Mouse (Mus musculus) macrophage (primary cell): ENCODE measurements around the gene Pcsk6. TPM values are rescaled to one million over a fixed set of nuclear protein-coding genes. Genes with fewer than 3 reads are reported as not detected.

ENCODE experiments used
- H3K27ac ChIP-seq: fragments of 350-480 bp; formaldehyde crosslinking; 2 replicates; pipeline ENCODE4 v1.9.0; 2021
- H3K36me3 ChIP-seq: fragments of 350-480 bp; formaldehyde crosslinking; 2 replicates; pipeline ENCODE4 v1.9.0; 2021; ENCODE audit errors: inconsistent target
- H3K4me3 ChIP-seq: fragments of 350-480 bp; formaldehyde crosslinking; 2 replicates; pipeline ENCODE4 v1.9.0; 2021; ENCODE audit errors: inconsistent target
- H3K79me2 ChIP-seq: fragments of 350-480 bp; formaldehyde crosslinking; 2 replicates; pipeline ENCODE4 v1.9.0; 2021; ENCODE audit errors: inconsistent target
- WGBS: methylation state at CpG from one replicate; pipeline ENCODE4 v1.1.7; 2026; ENCODE audit warnings: inconsistent platforms; ENCODE audit not compliant: missing documents; 5-methylcytosine and 5-hydroxymethylcytosine counted together
- polyA plus RNA-seq: library from polyadenylated mRNA; stranded (reverse); fragments of 250-400 nt; gene quantifications from 3 replicates; pipeline ENCODE4 v1.2.4, GENCODE M21; 2018; ENCODE audit warnings: inconsistent platforms

Pcsk6 gene
- polyA plus RNA-seq, 1 experiment from 2014 or later = not detected

- H3K79me2 ChIP-seq = no peaks in the 10 kb centered on the region
- 93% methylated on average over 9 of the region's 9 CpGs for WGBS
- H3K4me3 ChIP-seq = no peak overlapping the region
- no peaks in the 10 kb centered on the region for H3K36me3 ChIP-seq
- no peak overlapping the region for H3K27ac ChIP-seq
Observed at GRCm38 (mm10) chr7:65980000-65980399, 118.5 kb downstream of the Pcsk6 start.

GRCm38 (mm10) chr7:65982057-65982456 lies 120.5 kb downstream of the Pcsk6 start:
- Histone ChIP-seq H3K79me2 (no peaks in the 10 kb centered on the region), H3K27ac (no peak overlapping the region), H3K4me3 (no peak overlapping the region), H3K36me3 (no peaks in the 10 kb centered on the region)
- WGBS = 74% methylated on average over 3 of the region's 3 CpGs

GRCm38 (mm10) chr7:65988249-65988648 lies 126.7 kb downstream of the Pcsk6 start:
- no peak overlapping the region for H3K27ac ChIP-seq
- no peaks in the 10 kb centered on the region for H3K79me2 ChIP-seq
- H3K4me3 ChIP-seq = no peak overlapping the region
- no peaks in the 10 kb centered on the region for H3K36me3 ChIP-seq
- WGBS = 85% methylated on average over 4 of the region's 4 CpGs

GRCm38 (mm10) chr7:65988709-65989108 lies 127.2 kb downstream of the Pcsk6 start:
- H3K4me3 ChIP-seq = no peak overlapping the region
- H3K36me3 ChIP-seq = no peaks in the 10 kb centered on the region
- H3K79me2 ChIP-seq = no peaks in the 10 kb centered on the region
- WGBS = 94% methylated on average over 5 of the region's 5 CpGs
- no peak overlapping the region for H3K27ac ChIP-seq

GRCm38 (mm10) chr7:65992329-65992728 lies 130.8 kb downstream of the Pcsk6 start:
- H3K27ac ChIP-seq = no peak overlapping the region
- no peaks in the 10 kb centered on the region for H3K79me2 ChIP-seq
- no peak overlapping the region for H3K4me3 ChIP-seq
- 82% methylated on average over 6 of the region's 6 CpGs for WGBS
- H3K36me3 ChIP-seq = no peaks in the 10 kb centered on the region

- H3K79me2 ChIP-seq = no peaks in the 10 kb centered on the region
- no peak overlapping the region for H3K27ac ChIP-seq
- whole genome bisulfite sequencing = 79% methylated on average over 3 of the region's 3 CpGs
- H3K4me3 ChIP-seq = no peak overlapping the region
- H3K36me3 ChIP-seq = no peaks in the 10 kb centered on the region
Observed at GRCm38 (mm10) chr7:65993410-65993809, 131.9 kb downstream of the Pcsk6 start.

DNA sequence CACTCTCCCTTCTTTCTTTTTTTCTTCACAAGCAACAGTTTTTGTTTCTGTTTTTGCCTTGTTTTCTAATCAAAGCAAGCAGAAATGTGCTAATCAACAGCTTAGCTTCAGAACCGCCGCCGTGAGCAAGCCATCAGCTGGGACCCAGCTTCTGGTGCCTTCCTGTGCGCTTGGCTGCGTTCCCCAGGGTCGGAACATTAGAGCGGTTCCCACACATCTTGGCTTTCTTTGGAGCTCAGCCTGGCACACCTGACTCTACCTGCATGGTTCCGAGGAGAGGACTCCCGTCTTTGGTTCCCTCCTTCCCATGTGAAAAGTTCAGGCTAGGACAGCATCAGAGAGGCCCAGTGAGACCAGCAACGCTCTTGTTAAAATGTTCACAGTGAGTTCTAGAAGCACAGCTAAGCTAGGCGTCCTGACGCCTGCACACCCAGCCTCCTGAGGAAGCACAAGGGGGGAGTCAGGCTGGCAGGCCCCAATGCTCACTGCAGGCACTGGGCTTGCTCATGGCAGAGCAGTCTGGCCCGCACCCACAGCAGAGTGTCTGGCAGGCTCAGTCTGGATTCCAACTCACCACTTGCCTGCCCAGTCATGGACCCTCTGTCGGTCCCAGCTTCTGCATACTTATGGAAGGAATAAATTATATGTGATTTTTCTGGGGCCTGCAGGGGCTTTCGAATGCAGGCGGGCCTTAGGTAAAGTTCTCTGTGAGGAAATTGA lies 139.7 kb downstream of the Pcsk6 start:
- Histone ChIP-seq H3K79me2 (no peaks in the 10 kb centered on the region), H3K4me3 (no peak overlapping the region), H3K27ac (no peak overlapping the region), H3K36me3 (no peaks in the 10 kb centered on the region)
- WGBS = 93% methylated on average over 16 of the region's 16 CpGs

DNA sequence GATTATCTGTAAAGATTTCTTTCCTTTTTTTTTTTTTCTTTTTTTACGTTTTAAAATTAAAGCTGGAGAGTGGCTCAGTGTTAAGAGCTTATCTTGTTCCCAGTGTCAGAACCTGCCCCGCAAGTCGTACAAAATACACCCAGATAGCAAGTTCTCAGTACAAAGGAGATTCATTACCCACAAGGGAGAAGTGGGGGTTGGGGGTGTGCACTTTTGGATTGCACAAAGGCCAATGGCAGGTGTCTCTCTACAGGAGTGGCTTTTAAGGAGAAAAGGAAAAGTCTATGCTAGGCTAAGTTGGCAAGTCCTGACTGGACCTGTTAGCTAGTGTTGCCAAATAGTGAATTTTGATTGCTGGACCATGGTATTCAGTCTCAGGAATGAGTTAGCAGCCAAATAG lies 140.3 kb downstream of the Pcsk6 start:
- H3K27ac ChIP-seq = no peak overlapping the region
- H3K79me2 ChIP-seq = no peaks in the 10 kb centered on the region
- H3K4me3 ChIP-seq = no peak overlapping the region
- no peaks in the 10 kb centered on the region for H3K36me3 ChIP-seq
- 77% methylated on average over 3 of the region's 3 CpGs for WGBS

DNA sequence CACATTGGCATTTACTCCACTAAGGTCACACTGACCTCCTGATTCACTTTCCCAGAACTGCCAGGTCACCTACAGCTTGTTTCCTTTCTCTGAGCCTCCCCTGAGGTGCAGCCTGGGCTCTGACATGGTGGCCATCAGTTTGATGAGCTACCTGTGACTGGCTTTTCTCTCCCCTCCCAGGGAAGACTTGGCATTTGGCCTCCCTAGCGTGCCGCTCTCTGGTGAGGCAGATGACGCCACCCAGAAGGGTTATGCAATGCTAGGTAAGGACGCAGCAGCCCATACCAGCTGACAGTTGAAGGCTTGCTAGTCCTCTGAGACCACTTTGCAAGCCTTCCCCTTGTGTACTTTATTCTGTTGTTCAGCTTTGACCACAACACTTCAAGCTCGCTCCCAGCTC lies 141.9 kb downstream of the Pcsk6 start:
- Histone ChIP-seq H3K79me2 (no peaks in the 10 kb centered on the region), H3K4me3 (no peak overlapping the region), H3K27ac (no peak overlapping the region), H3K36me3 (no peaks in the 10 kb centered on the region)
- WGBS = 83% methylated on average over 5 of the region's 5 CpGs

GRCm38 (mm10) chr7:66003865-66004638 lies 142.5 kb downstream of the Pcsk6 start:
- Histone ChIP-seq H3K36me3 (no peaks in the 10 kb centered on the region), H3K79me2 (no peaks in the 10 kb centered on the region), H3K4me3 (no peak overlapping the region), H3K27ac (no peak overlapping the region)
- WGBS = 88% methylated on average over 13 of the region's 13 CpGs

- H3K79me2 ChIP-seq = no peaks in the 10 kb centered on the region
- no peak overlapping the region for H3K4me3 ChIP-seq
- no peaks in the 10 kb centered on the region for H3K36me3 ChIP-seq
- H3K27ac ChIP-seq = no peak overlapping the region
- WGBS = 93% methylated on average over 10 of the region's 10 CpGs
Observed at GRCm38 (mm10) chr7:66005066-66005465, 143.5 kb downstream of the Pcsk6 start.

GRCm38 (mm10) chr7:66008161-66008891 lies 146.8 kb downstream of the Pcsk6 start:
- no peak overlapping the region for H3K27ac ChIP-seq
- WGBS = 93% methylated on average over 11 of the region's 11 CpGs
- H3K79me2 ChIP-seq = no peaks in the 10 kb centered on the region

GRCm38 (mm10) chr7:66008892-66009273 lies 147.3 kb downstream of the Pcsk6 start:
- no peaks in the 10 kb centered on the region for H3K79me2 ChIP-seq
- H3K4me3 ChIP-seq = no peak overlapping the region
- 89% methylated on average over 16 of the region's 16 CpGs for WGBS
- no peaks in the 10 kb centered on the region for H3K36me3 ChIP-seq
- no peak overlapping the region for H3K27ac ChIP-seq

More at GRCm38 (mm10) chr7:66008161-66008891, 146.8 kb downstream of the Pcsk6 start:
- Histone ChIP-seq H3K36me3 (no peaks in the 10 kb centered on the region), H3K4me3 (no peak overlapping the region)

GRCm38 (mm10) chr7:66010518-66010917 lies 149.0 kb downstream of the Pcsk6 start:
- no peak overlapping the region for H3K4me3 ChIP-seq
- WGBS = 76% methylated on average over 6 of the region's 6 CpGs
- H3K79me2 ChIP-seq = no peaks in the 10 kb centered on the region
- H3K36me3 ChIP-seq = no peaks in the 10 kb centered on the region
- H3K27ac ChIP-seq = no peak overlapping the region

DNA sequence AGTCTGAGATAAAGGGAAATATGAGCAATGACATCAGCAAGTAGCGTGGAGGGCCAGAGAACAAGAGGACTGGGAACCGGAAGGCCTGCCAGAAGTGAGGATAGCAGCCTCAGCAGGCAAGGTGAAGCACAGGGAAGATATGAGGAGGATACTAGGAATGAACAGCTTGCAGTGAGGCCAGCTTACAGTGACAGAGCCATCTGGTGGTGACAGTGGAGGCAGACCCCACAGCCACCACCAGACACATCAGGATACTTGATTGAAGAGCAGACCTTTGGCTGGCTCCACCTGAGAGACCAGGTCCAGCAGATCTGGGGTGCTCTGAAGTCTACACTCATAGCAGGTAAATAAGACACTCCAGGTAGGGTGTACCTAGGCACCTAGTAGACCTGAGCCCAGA lies 166.2 kb downstream of the Pcsk6 start:
- Histone ChIP-seq H3K27ac (no peak overlapping the region), H3K36me3 (no peaks in the 10 kb centered on the region), H3K4me3 (no peak overlapping the region), H3K79me2 (no peaks in the 10 kb centered on the region)
- WGBS = 93% methylated on average over 2 of the region's 2 CpGs
